Mouse (Mus musculus): Measurements from ENCODE around the gene C9orf72. TPM values are rescaled to one million over a fixed set of nuclear protein-coding genes. Genes with fewer than 3 reads are reported as not detected.

The C9orf72 gene
- polyA plus RNA-seq, 1 experiment from 2014 or later, result 43.2 TPM

- Histone ChIP-seq H3K4me1 (replicated peaks) (no peaks in the 10 kb centered on the region), H3K27ac (replicated peaks) (no peak overlapping the region), H3K4me3 (no peak overlapping the region), H3K9me3 (no peaks in the 10 kb centered on the region), H3K27me3 (no peaks in the 10 kb centered on the region), H3K4me2 (no peak overlapping the region), H3K36me3 (no peaks in the 10 kb centered on the region), H3K9ac (no peak overlapping the region)
- 94% methylated on average over 2 of the region's 2 CpGs for WGBS
- ATAC-seq (ENCODE audit: low FRiP score, low read depth), result no peak
These were observed 53.5 kb downstream of the C9orf72 start for GRCm38 (mm10) chr4:35172471-35172870.

GRCm38 (mm10) chr4:35169571-35170125 is 56.3 kb downstream of the C9orf72 start:
- H3K27ac ChIP-seq (replicated peaks), result no peak overlapping the region
- WGBS, result 68% methylated on average over 13 of the region's 13 CpGs
- no peak overlapping the region for H3K4me2 ChIP-seq
- no peak for ATAC-seq (ENCODE audit: low FRiP score, low read depth)
- no peaks in the 10 kb centered on the region for H3K4me1 ChIP-seq (replicated peaks)
- no peaks in the 10 kb centered on the region for H3K27me3 ChIP-seq
- H3K4me3 ChIP-seq, result no peak overlapping the region
- no peaks in the 10 kb centered on the region for H3K9me3 ChIP-seq
- no peaks in the 10 kb centered on the region for H3K36me3 ChIP-seq
- no peak overlapping the region for H3K9ac ChIP-seq

- 84% methylated on average over 5 of the region's 5 CpGs for WGBS
These were observed 58.1 kb downstream of the C9orf72 start for GRCm38 (mm10) chr4:35167855-35168254.

GRCm38 (mm10) chr4:35165947-35166346 is 60.0 kb downstream of the C9orf72 start:
- Histone ChIP-seq H3K4me3 (no peak overlapping the region), H3K4me1 (replicated peaks) (no peaks in the 10 kb centered on the region), H3K4me2 (no peak overlapping the region), H3K36me3 (no peaks in the 10 kb centered on the region), H3K27ac (replicated peaks) (no peak overlapping the region), H3K9ac (no peak overlapping the region), H3K9me3 (no peaks in the 10 kb centered on the region), H3K27me3 (no peaks in the 10 kb centered on the region)
- ATAC-seq (ENCODE audit: low FRiP score, low read depth), result no peak
- 76% methylated on average over 3 of the region's 3 CpGs for WGBS

More at GRCm38 (mm10) chr4:35167855-35168254, 58.1 kb downstream of the C9orf72 start:
- no peaks in the 10 kb centered on the region for H3K27me3 ChIP-seq
- H3K9ac ChIP-seq, result no peak overlapping the region
- ATAC-seq (ENCODE audit: low FRiP score, low read depth), result no peak
- H3K36me3 ChIP-seq, result no peaks in the 10 kb centered on the region
- no peak overlapping the region for H3K4me3 ChIP-seq
- no peaks in the 10 kb centered on the region for H3K4me1 ChIP-seq (replicated peaks)
- no peak overlapping the region for H3K27ac ChIP-seq (replicated peaks)
- H3K9me3 ChIP-seq, result no peaks in the 10 kb centered on the region
- H3K4me2 ChIP-seq, result no peak overlapping the region

GRCm38 (mm10) chr4:35165275-35165674 is 60.7 kb downstream of the C9orf72 start:
- 93% methylated on average over 2 of the region's 2 CpGs for WGBS
- H3K4me1 ChIP-seq (replicated peaks), result no peaks in the 10 kb centered on the region
- H3K27me3 ChIP-seq, result no peaks in the 10 kb centered on the region
- no peak overlapping the region for H3K27ac ChIP-seq (replicated peaks)
- H3K9ac ChIP-seq, result no peak overlapping the region
- no peak for ATAC-seq (ENCODE audit: low FRiP score, low read depth)
- H3K4me2 ChIP-seq, result no peak overlapping the region
- H3K4me3 ChIP-seq, result no peak overlapping the region
- H3K36me3 ChIP-seq, result no peaks in the 10 kb centered on the region
- no peaks in the 10 kb centered on the region for H3K9me3 ChIP-seq

- ATAC-seq (ENCODE audit: low FRiP score, low read depth), result no peak
- Histone ChIP-seq H3K4me3 (no peak overlapping the region), H3K4me1 (replicated peaks) (peaks cover 24% of the 10 kb centered on the region), H3K9me3 (no peaks in the 10 kb centered on the region), H3K36me3 (no peaks in the 10 kb centered on the region), H3K27me3 (peaks cover 12% of the 10 kb centered on the region; the same call in 1 of the 2 replicates), H3K4me2 (peak overlapping the region; percentile 95), H3K27ac (replicated peaks) (no peak overlapping the region), H3K9ac (no peak overlapping the region)
- WGBS, result 69% methylated on average over 11 of the region's 11 CpGs
These were observed 68.2 kb downstream of the C9orf72 start for GRCm38 (mm10) chr4:35157815-35158214.

- Histone ChIP-seq H3K9me3 (no peaks in the 10 kb centered on the region), H3K4me3 (peak within 1 kb of the TSS; percentile 53), H3K4me2 (peak within 1 kb of the TSS; percentile 95), H3K27ac (replicated peaks) (peak within 1 kb of the TSS; percentile 61), H3K9ac (peak within 1 kb of the TSS; percentile 60), H3K27me3 (peaks cover 12% of the 10 kb centered on the region; the same call in 1 of the 2 replicates), H3K4me1 (replicated peaks) (peaks cover 24% of the 10 kb centered on the region), H3K36me3 (no peaks in the 10 kb centered on the region)
- ATAC-seq (ENCODE audit: low FRiP score, low read depth), result peak; percentile 85
- under 1% methylated on average over 50 of the region's 50 CpGs for WGBS
These were observed 69.0 kb downstream of the C9orf72 start, which contains the start of gene Mob3b for GRCm38 (mm10) chr4:35156751-35157611. Mob3b (minus strand) TSS chr4:35157484.

GRCm38 (mm10) chr4:35156149-35156611 is 69.8 kb downstream of the C9orf72 start:
- H3K27ac ChIP-seq (replicated peaks), result peak overlapping the region; percentile 47; the same call in 1 of the 2 replicates
- peak overlapping the region; percentile 60; the same call in 1 of the 2 replicates for H3K9ac ChIP-seq
- peaks cover 12% of the 10 kb centered on the region; the same call in 1 of the 2 replicates for H3K27me3 ChIP-seq
- peak; percentile 50; the same call in 1 of the 2 replicates for ATAC-seq (ENCODE audit: low FRiP score, low read depth)
- peaks cover 24% of the 10 kb centered on the region for H3K4me1 ChIP-seq (replicated peaks)
- peak overlapping the region; percentile 95 for H3K4me2 ChIP-seq
- H3K9me3 ChIP-seq, result no peaks in the 10 kb centered on the region
- H3K4me3 ChIP-seq, result peak overlapping the region; percentile 53
- H3K36me3 ChIP-seq, result no peaks in the 10 kb centered on the region
- under 1% methylated on average over 26 of the region's 26 CpGs for WGBS

GRCm38 (mm10) chr4:35155132-35155922 is 70.6 kb downstream of the C9orf72 start:
- no peak overlapping the region for H3K9ac ChIP-seq
- H3K4me3 ChIP-seq, result peak overlapping the region; percentile 53
- H3K4me1 ChIP-seq (replicated peaks), result peaks cover 24% of the 10 kb centered on the region
- WGBS, result 26% methylated on average over 20 of the region's 20 CpGs
- H3K27ac ChIP-seq (replicated peaks), result no peak overlapping the region
- peaks cover 12% of the 10 kb centered on the region; the same call in 1 of the 2 replicates for H3K27me3 ChIP-seq
- H3K36me3 ChIP-seq, result no peaks in the 10 kb centered on the region
- peak overlapping the region; percentile 95 for H3K4me2 ChIP-seq
- no peaks in the 10 kb centered on the region for H3K9me3 ChIP-seq
- no peak for ATAC-seq (ENCODE audit: low FRiP score, low read depth)

GRCm38 (mm10) chr4:35154051-35154450 is 71.9 kb downstream of the C9orf72 start:
- 19% methylated on average over 3 of the region's 3 CpGs for WGBS
- H3K27me3 ChIP-seq, result peaks cover 12% of the 10 kb centered on the region; the same call in 1 of the 2 replicates

GRCm38 (mm10) chr4:35151756-35152155 is 74.2 kb downstream of the C9orf72 start, which contains the start of gene Ifnk:
Ifnk (plus strand) TSS chr4:35152056.
- no peaks in the 10 kb centered on the region for H3K36me3 ChIP-seq
- H3K9me3 ChIP-seq, result no peaks in the 10 kb centered on the region
- H3K27me3 ChIP-seq, result peaks cover 10% of the 10 kb centered on the region; the same call in 1 of the 2 replicates
- no peak within 1 kb of the TSS for H3K9ac ChIP-seq
- no peak within 1 kb of the TSS for H3K4me2 ChIP-seq
- peaks cover 14% of the 10 kb centered on the region for H3K4me1 ChIP-seq (replicated peaks)
- no peak within 1 kb of the TSS for H3K27ac ChIP-seq (replicated peaks)
- no peak within 1 kb of the TSS for H3K4me3 ChIP-seq
- ATAC-seq (ENCODE audit: low FRiP score, low read depth), result no peak
- 90% methylated on average over 4 of the region's 4 CpGs for WGBS

More at GRCm38 (mm10) chr4:35154051-35154450, 71.9 kb downstream of the C9orf72 start:
- no peak overlapping the region for H3K4me2 ChIP-seq
- H3K27ac ChIP-seq (replicated peaks), result no peak overlapping the region
- no peaks in the 10 kb centered on the region for H3K36me3 ChIP-seq
- ATAC-seq (ENCODE audit: low FRiP score, low read depth), result no peak
- no peak overlapping the region for H3K4me3 ChIP-seq
- no peak overlapping the region for H3K9ac ChIP-seq
- H3K4me1 ChIP-seq (replicated peaks), result peaks cover 24% of the 10 kb centered on the region
- H3K9me3 ChIP-seq, result no peaks in the 10 kb centered on the region

All from hindbrain, embryonic 15.5 days (tissue).